Mouse (Mus musculus): Measurements from ENCODE around the gene Nav2. TPM values are rescaled to one million over a fixed set of nuclear protein-coding genes. Genes with fewer than 3 reads are reported as not detected.
A peak's percentile ranks its signal among the peaks of the same experiment; 100 is the strongest.

The Nav2 gene
- polyA plus RNA-seq, 1 experiment from 2014 or later: 34.9 TPM

DNA sequence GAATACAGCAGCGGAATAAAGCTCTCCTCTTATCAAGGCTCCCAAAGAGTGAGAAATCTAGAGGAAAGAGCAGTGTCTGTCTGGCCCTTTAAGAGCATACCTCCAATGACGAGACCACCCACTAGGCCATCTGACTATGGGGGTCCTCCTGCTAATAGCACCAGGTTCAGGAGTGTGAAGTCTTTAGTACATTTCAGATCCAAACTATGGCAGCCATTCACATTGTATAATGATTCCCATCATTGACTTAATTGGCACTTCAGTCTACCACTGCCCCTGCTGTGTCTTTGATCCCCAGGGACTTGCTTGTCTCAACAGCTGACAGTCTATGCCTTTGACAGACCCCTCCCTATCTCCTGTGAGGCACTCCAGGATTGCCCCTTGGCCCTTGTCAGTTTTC, 479.6 kb downstream of the Nav2 start:
- H3K9me3 ChIP-seq (ENCODE audit: control insufficient read depth, low read length): no peaks in the 10 kb centered on the region
- 55% methylated on average over 2 of the region's 2 CpGs for WGBS
- H3K4me3 ChIP-seq (ENCODE audit: control insufficient read depth in 1 of 2, insufficient read depth in 1 of 2, low read depth in 1 of 2, low read length in 2 of 2): no peak overlapping the region
- H3K36me3 ChIP-seq (ENCODE audit: control insufficient read depth, insufficient read depth, low read length): no peaks in the 10 kb centered on the region
- H3K4me2 ChIP-seq (ENCODE audit: low read length): no peak overlapping the region
- H3K27ac ChIP-seq (replicated peaks in 1 of 2; ENCODE audit: control insufficient read depth in 1 of 2, insufficient read depth in 1 of 2, low read depth in 2 of 2, low read length in 2 of 2): no peak overlapping the region
- ATAC-seq (ENCODE audit: insufficient number of reproducible peaks, insufficient read depth, low FRiP score, low read depth): no peak
- no peak overlapping the region for H3K9ac ChIP-seq (ENCODE audit: low read length)
- H3K27me3 ChIP-seq (ENCODE audit: control insufficient read depth, insufficient read depth, low read length): no peaks in the 10 kb centered on the region
- peaks cover 5 to 16% of the 10 kb centered on the region in 2 experiments; a peak in 3 of 4 replicates for H3K4me1 ChIP-seq (ENCODE audit: control insufficient read depth in 2 of 2, insufficient read depth in 2 of 2, low read length in 2 of 2)

DNA sequence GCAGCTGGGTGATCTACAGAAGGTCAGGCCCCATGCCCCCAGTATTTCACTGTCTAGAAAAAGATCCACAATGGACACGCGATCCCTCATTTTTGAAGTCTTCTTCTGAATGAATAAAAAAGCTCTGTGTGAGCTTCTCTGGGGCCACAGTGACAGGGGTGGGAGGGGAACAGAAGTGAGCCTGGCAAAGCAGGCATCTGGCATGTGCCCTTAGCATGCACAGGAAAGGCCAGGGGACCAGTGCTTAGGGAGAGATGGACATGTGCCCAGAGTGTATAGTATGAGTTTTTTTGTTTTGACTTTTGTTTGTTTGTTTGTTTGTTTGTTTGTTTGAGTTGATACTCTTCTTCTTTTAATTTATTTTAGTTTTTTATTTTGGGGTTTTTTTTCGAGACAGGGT, 481.8 kb downstream of the Nav2 start:
- Histone ChIP-seq H3K36me3 (ENCODE audit: control insufficient read depth, insufficient read depth, low read length) (no peaks in the 10 kb centered on the region), H3K27ac (replicated peaks in 1 of 2; ENCODE audit: control insufficient read depth in 1 of 2, insufficient read depth in 1 of 2, low read depth in 2 of 2, low read length in 2 of 2) (no peak overlapping the region), H3K9me3 (ENCODE audit: control insufficient read depth, low read length) (peaks cover 3% of the 10 kb centered on the region; the same call in 1 of the 2 replicates), H3K4me3 (ENCODE audit: control insufficient read depth in 1 of 2, insufficient read depth in 1 of 2, low read depth in 1 of 2, low read length in 2 of 2) (no peak overlapping the region), H3K27me3 (ENCODE audit: control insufficient read depth, insufficient read depth, low read length) (no peaks in the 10 kb centered on the region), H3K4me2 (ENCODE audit: low read length) (no peak overlapping the region), H3K9ac (ENCODE audit: low read length) (no peak overlapping the region), H3K4me1 (ENCODE audit: control insufficient read depth in 2 of 2, insufficient read depth in 2 of 2, low read length in 2 of 2) (peaks cover 5 to 16% of the 10 kb centered on the region in 2 experiments; a peak in 3 of 4 replicates)
- 84% methylated on average over 3 of the region's 3 CpGs for WGBS
- ATAC-seq (ENCODE audit: insufficient number of reproducible peaks, insufficient read depth, low FRiP score, low read depth): no peak

DNA sequence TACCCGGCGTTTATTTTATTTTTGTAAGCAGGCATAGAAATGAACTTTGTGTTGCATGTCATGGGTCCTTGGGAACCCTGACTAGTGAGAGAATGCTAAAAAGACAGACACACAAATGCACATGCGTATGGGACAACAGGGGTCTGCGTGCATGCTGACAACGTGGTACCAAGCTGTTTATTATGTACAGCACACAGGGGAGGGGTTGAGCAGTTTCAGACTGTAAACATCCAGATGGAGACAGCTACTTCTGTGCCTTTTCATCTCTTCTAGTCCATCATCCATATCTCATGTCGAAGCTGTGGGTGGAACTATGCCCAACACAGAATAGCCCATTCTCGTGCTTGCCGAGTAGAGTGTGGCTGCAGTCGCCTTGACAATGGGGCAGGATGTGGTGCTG, 482.3 kb downstream of the Nav2 start:
- Histone ChIP-seq H3K9me3 (ENCODE audit: control insufficient read depth, low read length) (peaks cover 3% of the 10 kb centered on the region; the same call in 1 of the 2 replicates), H3K4me2 (ENCODE audit: low read length) (no peak overlapping the region), H3K27ac (replicated peaks in 1 of 2; ENCODE audit: control insufficient read depth in 1 of 2, insufficient read depth in 1 of 2, low read depth in 2 of 2, low read length in 2 of 2) (no peak overlapping the region), H3K36me3 (ENCODE audit: control insufficient read depth, insufficient read depth, low read length) (no peaks in the 10 kb centered on the region), H3K9ac (ENCODE audit: low read length) (no peak overlapping the region), H3K4me3 (ENCODE audit: control insufficient read depth in 1 of 2, insufficient read depth in 1 of 2, low read depth in 1 of 2, low read length in 2 of 2) (no peak overlapping the region), H3K4me1 (ENCODE audit: control insufficient read depth in 2 of 2, insufficient read depth in 2 of 2, low read length in 2 of 2) (peaks cover 5 to 16% of the 10 kb centered on the region in 2 experiments; a peak in 3 of 4 replicates), H3K27me3 (ENCODE audit: control insufficient read depth, insufficient read depth, low read length) (no peaks in the 10 kb centered on the region)
- WGBS: 57% methylated on average over 9 of the region's 9 CpGs
- no peak for ATAC-seq (ENCODE audit: insufficient number of reproducible peaks, insufficient read depth, low FRiP score, low read depth)

- no peak overlapping the region for H3K4me3 ChIP-seq (ENCODE audit: control insufficient read depth in 1 of 2, insufficient read depth in 1 of 2, low read depth in 1 of 2, low read length in 2 of 2)
- no peak overlapping the region for H3K9ac ChIP-seq (ENCODE audit: low read length)
- whole genome bisulfite sequencing: 81% methylated on average over 3 of the region's 3 CpGs
- no peak for ATAC-seq (ENCODE audit: insufficient number of reproducible peaks, insufficient read depth, low FRiP score, low read depth)
- no peaks in the 10 kb centered on the region for H3K36me3 ChIP-seq (ENCODE audit: control insufficient read depth, insufficient read depth, low read length)
- no peak overlapping the region for H3K27ac ChIP-seq (replicated peaks in 1 of 2; ENCODE audit: control insufficient read depth in 1 of 2, insufficient read depth in 1 of 2, low read depth in 2 of 2, low read length in 2 of 2)
- H3K9me3 ChIP-seq (ENCODE audit: control insufficient read depth, low read length): peaks cover 3% of the 10 kb centered on the region; the same call in 1 of the 2 replicates
- H3K4me1 ChIP-seq (ENCODE audit: control insufficient read depth in 2 of 2, insufficient read depth in 2 of 2, low read length in 2 of 2): peaks cover 5 to 14% of the 10 kb centered on the region in 2 experiments; a peak in 3 of 4 replicates
- no peaks in the 10 kb centered on the region for H3K27me3 ChIP-seq (ENCODE audit: control insufficient read depth, insufficient read depth, low read length)
- no peak overlapping the region for H3K4me2 ChIP-seq (ENCODE audit: low read length)
Measured at GRCm38 (mm10) chr7:49392180-49392579, 483.7 kb downstream of the Nav2 start.

- no peak for ATAC-seq (ENCODE audit: insufficient number of reproducible peaks, insufficient read depth, low FRiP score, low read depth)
- Histone ChIP-seq H3K4me1 (ENCODE audit: control insufficient read depth in 2 of 2, insufficient read depth in 2 of 2, low read length in 2 of 2) (peaks cover 11 to 14% of the 10 kb centered on the region in 2 experiments), H3K9ac (ENCODE audit: low read length) (no peak overlapping the region), H3K4me2 (ENCODE audit: low read length) (no peak overlapping the region), H3K27me3 (ENCODE audit: control insufficient read depth, insufficient read depth, low read length) (no peaks in the 10 kb centered on the region), H3K27ac (replicated peaks in 1 of 2; ENCODE audit: control insufficient read depth in 1 of 2, insufficient read depth in 1 of 2, low read depth in 2 of 2, low read length in 2 of 2) (no peak overlapping the region), H3K36me3 (ENCODE audit: control insufficient read depth, insufficient read depth, low read length) (no peaks in the 10 kb centered on the region), H3K9me3 (ENCODE audit: control insufficient read depth, low read length) (peaks cover 3% of the 10 kb centered on the region; the same call in 1 of the 2 replicates), H3K4me3 (ENCODE audit: control insufficient read depth in 1 of 2, insufficient read depth in 1 of 2, low read depth in 1 of 2, low read length in 2 of 2) (no peak overlapping the region)
- WGBS: 52% methylated on average over 3 of the region's 3 CpGs
Measured at GRCm38 (mm10) chr7:49392834-49393233, 484.3 kb downstream of the Nav2 start.

DNA sequence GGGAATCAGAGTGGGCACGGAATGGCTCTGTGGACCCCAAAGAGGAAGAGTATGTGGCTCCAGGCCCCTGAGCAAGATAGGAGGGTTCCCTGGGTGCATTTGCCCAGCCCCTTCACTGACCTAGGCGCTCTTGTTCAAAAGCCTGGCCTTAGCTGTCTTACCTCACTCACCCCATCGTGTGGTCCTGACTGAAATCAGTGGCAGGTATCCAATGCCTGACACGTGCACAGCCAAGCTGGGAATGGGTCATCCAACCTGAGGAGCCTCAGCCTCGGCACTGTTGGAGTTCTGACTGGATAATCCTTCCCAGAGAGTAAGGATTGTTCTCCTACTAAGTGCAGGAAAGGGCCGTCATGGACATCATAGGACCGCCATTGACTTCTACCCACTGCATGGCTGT, 485.3 kb downstream of the Nav2 start:
- H3K9me3 ChIP-seq (ENCODE audit: control insufficient read depth, low read length): peaks cover 3% of the 10 kb centered on the region; the same call in 1 of the 2 replicates
- peaks cover 16 to 22% of the 10 kb centered on the region in 2 experiments for H3K4me1 ChIP-seq (ENCODE audit: control insufficient read depth in 2 of 2, insufficient read depth in 2 of 2, low read length in 2 of 2)
- H3K27ac ChIP-seq (replicated peaks in 1 of 2; ENCODE audit: control insufficient read depth in 1 of 2, insufficient read depth in 1 of 2, low read depth in 2 of 2, low read length in 2 of 2): no peak overlapping the region
- no peak for ATAC-seq (ENCODE audit: insufficient number of reproducible peaks, insufficient read depth, low FRiP score, low read depth)
- no peaks in the 10 kb centered on the region for H3K36me3 ChIP-seq (ENCODE audit: control insufficient read depth, insufficient read depth, low read length)
- no peak overlapping the region for H3K9ac ChIP-seq (ENCODE audit: low read length)
- 83% methylated on average over 7 of the region's 7 CpGs for WGBS
- H3K4me3 ChIP-seq (ENCODE audit: control insufficient read depth in 1 of 2, insufficient read depth in 1 of 2, low read depth in 1 of 2, low read length in 2 of 2): no peak overlapping the region
- no peaks in the 10 kb centered on the region for H3K27me3 ChIP-seq (ENCODE audit: control insufficient read depth, insufficient read depth, low read length)
- H3K4me2 ChIP-seq (ENCODE audit: low read length): no peak overlapping the region

DNA sequence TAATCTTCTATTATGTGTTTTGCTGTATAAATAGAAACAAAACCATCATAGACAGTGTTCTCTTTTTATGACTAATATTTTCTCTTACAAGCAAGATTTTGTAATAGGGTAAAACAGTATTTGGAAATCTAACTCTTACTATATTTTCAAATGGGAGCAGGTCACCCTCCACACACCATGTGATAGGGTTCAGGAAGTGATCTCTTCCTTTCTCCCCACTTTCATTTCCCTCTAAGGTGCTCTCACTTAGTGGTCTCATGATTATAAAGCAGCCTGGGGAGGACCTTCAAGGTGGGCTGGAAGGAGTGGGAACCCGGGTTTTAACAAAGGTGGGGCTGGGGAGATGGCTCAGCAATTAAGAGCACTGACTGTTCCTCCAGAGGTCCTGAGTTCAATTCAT, 487.7 kb downstream of the Nav2 start:
- Histone ChIP-seq H3K4me2 (ENCODE audit: low read length) (no peak overlapping the region), H3K9me3 (ENCODE audit: control insufficient read depth, low read length) (peaks cover 3% of the 10 kb centered on the region; the same call in 1 of the 2 replicates), H3K27ac (replicated peaks in 1 of 2; ENCODE audit: control insufficient read depth in 1 of 2, insufficient read depth in 1 of 2, low read depth in 2 of 2, low read length in 2 of 2) (no peak overlapping the region), H3K27me3 (ENCODE audit: control insufficient read depth, insufficient read depth, low read length) (no peaks in the 10 kb centered on the region), H3K4me1 (ENCODE audit: control insufficient read depth in 2 of 2, insufficient read depth in 2 of 2, low read length in 2 of 2) (peaks cover 19 to 28% of the 10 kb centered on the region in 2 experiments), H3K36me3 (ENCODE audit: control insufficient read depth, insufficient read depth, low read length) (no peaks in the 10 kb centered on the region), H3K9ac (ENCODE audit: low read length) (no peak overlapping the region), H3K4me3 (ENCODE audit: control insufficient read depth in 1 of 2, insufficient read depth in 1 of 2, low read depth in 1 of 2, low read length in 2 of 2) (no peak overlapping the region)
- ATAC-seq (ENCODE audit: insufficient number of reproducible peaks, insufficient read depth, low FRiP score, low read depth): no peak
- WGBS: 59% methylated on average over 1 of the region's 1 CpGs

- Histone ChIP-seq H3K4me2 (ENCODE audit: low read length) (no peak overlapping the region), H3K36me3 (ENCODE audit: control insufficient read depth, insufficient read depth, low read length) (no peaks in the 10 kb centered on the region), H3K27me3 (ENCODE audit: control insufficient read depth, insufficient read depth, low read length) (no peaks in the 10 kb centered on the region), H3K9ac (ENCODE audit: low read length) (no peak overlapping the region), H3K4me1 (ENCODE audit: control insufficient read depth in 2 of 2, insufficient read depth in 2 of 2, low read length in 2 of 2) (peaks cover 17 to 30% of the 10 kb centered on the region in 2 experiments), H3K27ac (replicated peaks in 1 of 2; ENCODE audit: control insufficient read depth in 1 of 2, insufficient read depth in 1 of 2, low read depth in 2 of 2, low read length in 2 of 2) (peak overlapping the region in 1 of 2 experiments; percentile 40; a peak in 1 of 4 replicates), H3K4me3 (ENCODE audit: control insufficient read depth in 1 of 2, insufficient read depth in 1 of 2, low read depth in 1 of 2, low read length in 2 of 2) (no peak overlapping the region), H3K9me3 (ENCODE audit: control insufficient read depth, low read length) (peaks cover 3% of the 10 kb centered on the region; the same call in 1 of the 2 replicates)
- 45% methylated on average over 17 of the region's 17 CpGs for WGBS
- no peak for ATAC-seq (ENCODE audit: insufficient number of reproducible peaks, insufficient read depth, low FRiP score, low read depth)
Measured at GRCm38 (mm10) chr7:49397441-49398003, 489.0 kb downstream of the Nav2 start.
